Mouse (Mus musculus): ENCODE data around the gene Il2.

The Il2 gene

DNA sequence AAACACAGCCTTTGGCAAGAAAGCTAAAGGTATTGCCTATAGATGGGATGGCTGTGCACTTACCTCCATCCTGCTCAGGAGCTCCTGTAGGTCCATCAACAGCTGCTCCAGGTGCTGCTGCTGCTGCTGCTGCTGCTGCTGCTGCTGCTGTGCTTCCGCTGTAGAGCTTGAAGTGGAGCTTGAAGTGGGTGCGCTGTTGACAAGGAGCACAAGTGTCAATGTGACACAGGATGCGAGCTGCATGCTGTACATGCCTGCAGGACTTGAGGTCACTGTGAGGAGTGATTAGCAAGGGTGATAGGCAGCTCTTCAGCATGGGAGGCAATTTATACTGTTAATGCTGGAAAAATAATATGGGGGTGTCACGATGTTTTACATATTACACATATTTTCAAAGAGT, at the start of gene Il2:
Gene Il2, minus strand, starts transcription at position 305 of the 400 bp plus-strand sequence.
- DNase-seq (ENCODE audit: low spot score): no peak

DNA sequence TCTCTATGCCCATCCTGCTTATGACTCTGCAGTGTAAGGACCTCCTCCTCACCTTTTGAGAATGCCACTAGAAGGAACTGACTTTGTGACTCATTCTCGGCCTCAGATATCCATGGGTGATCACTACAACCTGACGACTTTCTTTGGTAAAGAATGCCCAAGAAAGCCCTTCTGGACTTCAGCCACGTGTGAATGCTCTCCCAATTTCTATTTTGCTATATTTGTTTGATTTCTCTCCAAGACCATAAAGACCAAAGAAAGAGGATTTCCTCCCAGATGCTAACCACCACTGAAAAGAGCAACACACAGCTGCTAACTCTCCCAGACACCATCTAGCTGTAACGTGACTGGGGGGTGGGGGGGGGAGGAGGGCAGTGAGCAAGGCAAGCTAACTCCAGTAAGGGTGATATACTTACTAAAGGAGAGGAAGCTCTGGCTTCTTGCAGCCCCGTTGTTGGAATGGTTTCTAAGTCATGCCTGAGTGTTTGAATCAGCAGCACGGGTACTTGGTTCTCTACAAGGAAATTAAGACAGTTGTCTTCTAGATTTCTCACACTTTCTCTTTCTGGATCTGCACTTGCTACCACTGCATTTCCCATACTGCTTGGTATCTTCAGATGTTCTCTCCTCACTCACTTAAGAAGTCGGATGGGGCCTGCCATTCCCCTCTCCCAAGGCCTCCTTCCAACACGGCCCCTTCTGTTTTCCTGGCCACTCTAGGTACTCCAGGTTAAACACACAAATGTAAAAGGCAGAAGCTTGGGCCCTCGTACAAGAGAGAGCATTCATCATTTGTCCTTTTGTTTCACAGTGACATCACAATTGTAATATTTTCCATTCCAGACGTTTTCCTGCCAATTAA, 49.2 kb upstream of the Il2 start:
- DNase-seq (ENCODE audit: low spot score): no peak

DNA sequence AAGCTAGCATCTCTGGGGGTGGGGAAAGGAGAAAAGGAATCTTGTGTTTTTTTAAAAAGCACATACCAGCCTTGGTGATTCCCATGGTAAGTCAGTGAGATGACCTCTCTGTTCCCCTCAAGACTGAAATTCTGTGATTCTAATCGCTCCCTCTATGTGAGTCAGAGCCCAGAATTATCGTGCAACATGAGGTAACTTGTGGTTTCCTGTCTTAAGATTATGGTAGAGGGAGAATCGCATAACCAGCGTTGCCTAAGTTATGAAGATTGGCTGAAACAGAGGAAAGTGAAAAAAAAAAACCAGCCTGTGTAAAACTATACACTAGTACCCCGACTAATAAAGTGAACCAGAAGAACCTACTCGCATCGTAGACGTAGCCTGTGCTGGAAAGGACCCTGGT, 47.5 kb upstream of the Il2 start:
- DNase-seq (ENCODE audit: low spot score): no peak

- DNase-seq (ENCODE audit: low spot score): no peak
Observed at GRCm38 (mm10) chr3:37169283-37169682, 43.5 kb upstream of the Il2 start.

DNA sequence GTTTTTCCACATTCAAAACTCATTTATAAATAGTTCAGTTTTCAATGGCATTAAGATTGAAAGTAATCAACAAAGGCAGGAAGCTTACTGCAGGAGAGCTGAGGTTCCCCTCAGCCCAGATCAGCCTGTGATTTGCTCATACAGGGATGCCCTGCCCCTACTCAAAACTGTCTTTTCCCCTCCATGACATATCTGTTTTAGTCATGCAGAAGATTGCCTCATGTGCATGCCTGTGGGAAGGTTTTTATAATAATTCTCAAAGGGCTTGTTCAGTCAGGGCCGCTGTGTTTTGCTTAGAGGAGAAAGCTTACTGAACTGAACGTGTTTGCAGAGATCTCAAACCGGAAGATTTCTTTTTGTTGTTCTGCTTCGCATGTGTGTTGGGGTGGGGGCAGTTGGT, 35.3 kb upstream of the Il2 start:
- DNase-seq (ENCODE audit: low spot score): no peak

- DNase-seq (ENCODE audit: low spot score): no peak
Observed at GRCm38 (mm10) chr3:37158246-37158645, 32.5 kb upstream of the Il2 start.

DNA sequence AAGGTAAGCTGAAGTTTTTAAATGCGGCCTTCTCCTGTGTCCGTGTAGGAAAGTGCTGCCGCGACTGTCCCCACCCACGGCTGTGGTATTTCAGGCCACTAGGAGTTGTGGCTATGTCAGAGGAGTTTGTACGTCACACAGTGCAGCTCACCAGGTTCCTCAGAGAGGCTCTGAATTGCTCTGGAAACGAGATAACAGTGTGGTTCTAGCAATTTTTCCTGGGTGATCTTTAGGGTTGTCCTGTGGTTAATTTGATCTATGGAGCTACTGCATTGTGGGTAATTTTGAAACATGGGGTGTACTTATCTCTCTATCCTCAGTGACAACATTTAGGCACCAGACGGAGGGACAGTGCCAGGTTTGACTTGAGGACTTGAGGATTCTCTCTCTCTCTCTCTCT, 31.3 kb upstream of the Il2 start:
- DNase-seq (ENCODE audit: low spot score): no peak

GRCm38 (mm10) chr3:37154396-37154795, 28.6 kb upstream of the Il2 start:
- DNase-seq (ENCODE audit: low spot score): no peak

GRCm38 (mm10) chr3:37153004-37153403, 27.2 kb upstream of the Il2 start:
- no peak for DNase-seq (ENCODE audit: low spot score)

GRCm38 (mm10) chr3:37152274-37152673, 26.5 kb upstream of the Il2 start:
- DNase-seq (ENCODE audit: low spot score): no peak

DNA sequence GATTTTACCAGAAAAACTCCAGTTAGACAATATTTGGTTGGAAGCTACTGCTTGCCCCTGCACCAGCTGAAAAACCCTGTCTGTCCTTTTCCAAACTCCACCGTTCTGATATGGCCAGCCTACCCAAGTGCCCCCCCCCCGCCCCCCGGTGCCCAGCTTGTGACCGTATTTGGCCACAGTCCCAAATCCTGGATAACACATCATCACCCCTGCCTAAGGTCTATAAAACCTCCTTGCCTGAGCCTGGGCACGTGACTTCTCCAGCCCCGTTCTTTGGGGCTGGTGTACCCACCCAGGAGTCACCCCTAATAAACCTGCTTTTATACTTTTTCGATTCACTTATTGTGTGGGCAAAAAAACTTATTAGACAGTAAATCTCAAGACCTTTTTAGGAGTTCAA, 21.1 kb upstream of the Il2 start:
- DNase-seq (ENCODE audit: low spot score): no peak

- DNase-seq (ENCODE audit: low spot score): no peak
Observed at GRCm38 (mm10) chr3:37146406-37146805, 20.6 kb upstream of the Il2 start.

DNA sequence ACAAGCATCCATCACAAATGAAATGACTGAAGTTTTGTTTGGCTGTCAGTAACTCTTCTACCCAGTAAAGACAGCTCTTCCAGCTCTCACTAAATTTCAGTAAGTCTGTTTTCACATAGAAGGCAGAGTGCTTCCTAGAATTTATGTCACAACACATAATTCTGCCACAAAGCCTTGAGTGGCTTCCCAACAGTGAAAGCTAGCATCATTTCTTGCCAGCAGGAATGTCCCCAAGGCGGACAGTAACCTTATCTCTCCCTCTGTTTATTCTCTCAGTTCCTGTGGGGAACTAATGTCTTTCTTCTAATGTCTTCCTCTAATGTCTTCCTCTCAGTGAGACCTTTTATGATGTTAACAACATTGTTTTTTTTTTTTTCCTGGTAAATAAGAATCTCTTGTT, 19.2 kb upstream of the Il2 start:
- no peak for DNase-seq (ENCODE audit: low spot score)

DNA sequence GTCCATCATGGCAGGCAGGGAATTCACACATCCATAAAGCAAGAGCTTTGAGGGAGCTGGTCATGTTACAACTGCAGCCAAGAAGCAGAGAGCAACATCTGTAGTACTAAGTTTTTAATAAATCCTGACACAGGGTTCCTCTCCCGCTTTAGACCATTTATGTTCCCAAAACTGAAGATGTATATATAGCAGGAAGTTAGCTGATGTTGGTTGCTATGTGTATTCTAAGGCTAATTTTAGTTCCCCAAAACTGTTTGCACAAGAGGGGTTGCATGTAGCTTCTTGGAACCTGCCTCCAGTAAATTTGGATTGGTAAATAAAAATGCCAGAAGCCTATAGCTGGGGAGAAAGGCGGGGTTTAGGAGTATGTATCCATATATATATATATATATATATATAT, 16.1 kb upstream of the Il2 start:
- no peak for DNase-seq (ENCODE audit: low spot score)

DNA sequence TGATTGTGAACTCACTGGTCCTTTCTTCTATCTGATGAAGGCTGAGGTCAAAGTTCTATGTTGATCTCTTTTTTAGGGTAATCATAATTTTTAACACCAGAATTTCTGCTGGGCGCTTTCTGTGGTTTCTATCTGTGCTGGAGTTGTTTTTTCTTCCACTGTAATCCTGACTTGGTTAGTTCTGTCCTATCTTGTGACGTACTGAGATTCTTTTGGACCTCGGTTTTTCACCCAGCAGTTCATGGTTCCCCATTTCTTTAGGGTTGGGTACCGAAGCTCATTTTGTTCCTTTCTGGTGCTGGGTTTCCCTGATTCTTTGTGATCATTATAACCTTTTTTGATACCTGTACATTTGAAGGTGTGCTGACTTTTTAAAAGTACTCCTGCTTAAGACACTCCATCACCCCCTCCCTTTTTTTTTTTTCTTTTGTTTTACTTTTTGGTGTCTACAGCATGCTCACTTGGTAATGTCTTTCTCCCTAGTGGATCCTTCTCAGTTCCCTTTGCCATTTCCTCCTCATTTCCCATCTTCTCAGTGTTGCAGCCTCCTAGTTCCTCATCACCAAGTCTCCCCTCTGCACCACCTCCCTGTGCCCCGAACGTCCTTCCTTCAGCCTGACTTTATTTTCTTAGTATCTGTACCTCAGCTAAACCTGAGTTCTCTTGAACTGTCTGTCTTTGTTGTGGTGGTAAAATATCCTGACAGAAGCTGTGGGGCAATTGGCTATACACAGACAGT, 14.6 kb upstream of the Il2 start:
- no peak for DNase-seq (ENCODE audit: low spot score)

GRCm38 (mm10) chr3:37139192-37139591, 13.4 kb upstream of the Il2 start:
- no peak for DNase-seq (ENCODE audit: low spot score)

DNA sequence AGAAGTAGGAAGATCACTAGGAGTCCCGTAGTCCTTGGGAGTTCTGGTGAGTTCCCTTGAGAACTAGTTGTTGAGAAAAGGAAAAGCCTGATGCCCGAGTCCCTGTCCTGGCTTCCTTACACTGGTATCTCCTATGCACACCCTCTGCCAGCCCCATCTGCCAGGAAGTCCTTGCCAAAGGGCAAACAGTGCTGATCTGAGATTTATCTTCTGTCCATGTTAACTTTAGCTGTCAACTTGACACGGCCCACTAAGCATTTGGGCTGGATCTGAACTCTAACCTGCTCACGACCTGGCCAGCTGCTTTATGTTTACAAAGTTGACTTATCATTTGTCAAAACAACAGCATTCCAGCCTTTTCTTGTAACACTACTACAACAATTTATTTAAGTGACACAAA, 11.5 kb upstream of the Il2 start:
- DNase-seq (ENCODE audit: low spot score): no peak

DNA sequence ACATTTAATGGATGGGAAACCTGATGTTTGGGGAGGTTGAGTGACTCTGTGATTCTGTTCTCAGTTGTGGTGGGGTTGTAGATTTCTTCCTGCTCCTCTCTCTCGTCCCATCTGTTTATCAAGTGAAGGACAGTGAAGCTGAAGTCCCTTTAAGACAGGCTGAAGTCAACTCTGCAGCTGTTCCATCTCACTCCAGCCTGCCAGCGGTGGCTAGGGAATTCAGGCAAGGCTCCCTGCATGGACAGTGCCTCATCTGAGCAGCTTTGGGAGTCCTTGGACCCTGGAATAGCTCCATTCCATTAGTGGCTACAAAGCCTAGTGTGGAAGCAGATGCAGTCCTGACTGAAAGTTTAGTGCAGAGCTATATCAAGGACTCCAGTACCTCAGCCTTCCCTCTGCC, 3.3 kb upstream of the Il2 start:
- no peak for DNase-seq (ENCODE audit: low spot score)

GRCm38 (mm10) chr3:37128269-37128668, 2.5 kb upstream of the Il2 start:
- no peak for DNase-seq (ENCODE audit: low spot score)

GRCm38 (mm10) chr3:37126162-37126561, 403 bp upstream of the Il2 start:
- DNase-seq (ENCODE audit: low spot score): no peak

DNA sequence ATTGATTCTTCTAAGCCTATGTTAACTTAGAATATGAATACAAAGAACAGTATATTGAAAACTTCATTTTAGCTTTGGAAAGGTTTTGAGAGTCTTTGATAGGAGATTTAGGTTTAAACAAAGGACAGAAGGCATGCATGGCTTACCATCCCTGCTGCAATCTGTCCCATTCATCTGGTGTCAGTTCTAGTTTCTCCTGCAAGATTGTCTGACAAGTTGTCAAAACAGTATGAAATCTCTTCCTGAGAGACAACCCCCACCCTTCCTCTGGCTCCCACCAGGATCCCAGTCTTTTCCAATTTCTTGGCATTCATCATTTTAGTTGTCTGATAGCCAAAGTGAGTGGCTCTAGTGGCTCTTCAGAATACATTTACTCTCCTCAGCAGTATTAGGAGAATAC, 35.0 kb downstream of the Il2 start:
- DNase-seq (ENCODE audit: low spot score): no peak

- DNase-seq (ENCODE audit: low spot score): no peak
Observed at GRCm38 (mm10) chr3:37084860-37085259, 40.9 kb downstream of the Il2 start.

DNA sequence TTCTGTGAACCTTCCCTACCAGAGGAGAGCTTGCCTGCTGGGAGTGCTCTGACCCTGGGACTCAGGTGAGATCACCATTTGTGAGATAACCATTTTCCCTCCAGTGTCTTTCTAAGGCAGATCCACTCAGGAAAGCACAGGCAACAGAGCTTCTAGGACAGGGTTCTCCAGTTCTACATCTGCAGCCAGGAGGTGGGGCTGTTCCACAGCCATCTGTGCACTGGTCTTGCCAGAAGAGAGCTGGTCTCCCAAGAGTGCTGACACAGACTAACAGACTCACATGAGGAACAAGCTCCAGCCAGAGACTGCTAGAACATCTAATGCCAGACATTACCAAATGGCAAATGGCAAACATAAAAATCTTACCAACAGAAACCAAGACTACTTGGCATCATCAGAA, 52.5 kb downstream of the Il2 start:
- no peak for DNase-seq (ENCODE audit: low spot score)
